Mouse (Mus musculus) stomach, postnatal 0 days (tissue): ENCODE data around the gene Mak. TPM values are rescaled to one million over a fixed set of nuclear protein-coding genes. Genes with fewer than 3 reads are reported as not detected.

ENCODE experiments used
- ATAC-seq: fragments of 200-750 bp; cut with Nextera tagmentation; 2 replicates; pipeline ENCODE4 v1.8.0; 2017; ENCODE audit not compliant: low FRiP score, low TSS enrichment
- DNase-seq: peaks from one replicate; pipeline ENCODE4 v3.0.0-alpha.2; 2016; ENCODE audit warnings: low spot score
- H3K27ac ChIP-seq: fragments of 300-500 bp; sonication (generic); replicated peaks from 2 replicates; pipeline ENCODE4 v1.5.1; 2014; ENCODE audit warnings: mild to moderate bottlenecking, control low read depth
- H3K27me3 ChIP-seq: fragments of 300-500 bp; sonication (generic); 2 replicates; pipeline ENCODE4 v1.6.1; 2014; ENCODE audit warnings: low read length; ENCODE audit not compliant: control insufficient read depth, insufficient read depth
- H3K36me3 ChIP-seq: fragments of 300-500 bp; sonication (generic); 2 replicates; pipeline ENCODE4 v1.6.1; 2014; ENCODE audit warnings: low read length, mixed read lengths; ENCODE audit not compliant: control insufficient read depth, insufficient read depth
- H3K4me1 ChIP-seq: fragments of 300-500 bp; sonication (generic); replicated peaks from 2 replicates; pipeline ENCODE4 v1.6.1; 2014; ENCODE audit warnings: antibody characterized with exemption; ENCODE audit not compliant: control insufficient read depth, insufficient read depth
- H3K4me2 ChIP-seq: fragments of 300-500 bp; sonication (generic); replicated peaks from 2 replicates; pipeline ENCODE4 v1.6.1; 2014; ENCODE audit warnings: low read depth, mild to moderate bottlenecking, control low read depth, moderate library complexity
- H3K4me3 ChIP-seq: fragments of 300-500 bp; sonication (generic); 2 replicates; pipeline ENCODE4 v1.5.1; 2014; ENCODE audit warnings: low read depth, low read length, control low read depth
- H3K9ac ChIP-seq: fragments of 300-500 bp; sonication (generic); 2 replicates; pipeline ENCODE4 v1.6.1; 2014; ENCODE audit warnings: mild to moderate bottlenecking, low read length, control low read depth, mixed read lengths
- H3K9me3 ChIP-seq: fragments of 300-500 bp; sonication (generic); 2 replicates; pipeline ENCODE4 v1.6.1; 2016; ENCODE audit warnings: low read length; ENCODE audit not compliant: control insufficient read depth
- CTCF ChIP-seq: IDR thresholded peaks from 2 replicates; pipeline ENCODE4 v1.5.1; 2016; ENCODE audit warnings: antibody characterized with exemption, low read depth, mild to moderate bottlenecking, moderate library complexity
- EP300 ChIP-seq: optimal IDR thresholded peaks from 2 replicates; pipeline ENCODE3; 2016; ENCODE audit warnings: antibody characterized with exemption
- WGBS: fragments of 180-500 bp; shearing (Covaris S2); extraction: QIAGEN DNeasy Blood & Tissue Kit; methylation state at CpG from one replicate; pipeline ENCODE4 v1.1.7; 2014; 5-methylcytosine and 5-hydroxymethylcytosine counted together
- polyA plus RNA-seq: library from polyadenylated mRNA; unstranded; fragments of >200 nt; fragmentation: Nextera tagmentation; extraction: Ambion mirVana; gene quantifications from 2 replicates; pipeline ENCODE4 v1.2.1, GENCODE M21; 2015

Gene Mak
- polyA plus RNA-seq, 1 experiment from 2014 or later = 0.24 TPM

GRCm38 (mm10) chr13:41078690-41079420 is 651 bp downstream of the Mak start:
- no peak; the same call in 1 of the 2 replicates for ATAC-seq
- no peak overlapping the region for H3K27ac ChIP-seq
- peak overlapping the region; percentile 69 for H3K4me2 ChIP-seq
- no peaks in the 10 kb centered on the region for H3K4me1 ChIP-seq
- peak overlapping the region; percentile 18; the same call in 1 of the 2 replicates for H3K9ac ChIP-seq
- no peaks in the 10 kb centered on the region for H3K27me3 ChIP-seq
- 16% methylated on average over 24 of the region's 24 CpGs for WGBS
- no peak for DNase-seq
- H3K4me3 ChIP-seq = peak overlapping the region; percentile 38
- TF ChIP-seq CTCF = no peak
- TF ChIP-seq EP300 = no peak
- no peaks in the 10 kb centered on the region for H3K36me3 ChIP-seq
- no peaks in the 10 kb centered on the region for H3K9me3 ChIP-seq

- no peak overlapping the region for H3K4me3 ChIP-seq
- TF ChIP-seq EP300 (no peak), CTCF (no peak)
- ATAC-seq (no peak), DNase-seq (no peak)
- H3K4me2 ChIP-seq = no peak overlapping the region
- H3K4me1 ChIP-seq = no peaks in the 10 kb centered on the region
- WGBS = 62% methylated on average over 9 of the region's 9 CpGs
- no peaks in the 10 kb centered on the region for H3K9me3 ChIP-seq
- no peak overlapping the region for H3K9ac ChIP-seq
- no peaks in the 10 kb centered on the region for H3K27me3 ChIP-seq
- no peak overlapping the region for H3K27ac ChIP-seq
- no peaks in the 10 kb centered on the region for H3K36me3 ChIP-seq
These were observed 1.6 kb downstream of the Mak start for GRCm38 (mm10) chr13:41077921-41078320.

GRCm38 (mm10) chr13:41073819-41074218 is 5.7 kb downstream of the Mak start:
- WGBS = 77% methylated on average over 5 of the region's 5 CpGs
- Histone ChIP-seq H3K9ac (no peak overlapping the region), H3K9me3 (no peaks in the 10 kb centered on the region), H3K4me3 (no peak overlapping the region), H3K4me1 (no peaks in the 10 kb centered on the region), H3K27me3 (no peaks in the 10 kb centered on the region), H3K27ac (no peak overlapping the region), H3K36me3 (no peaks in the 10 kb centered on the region), H3K4me2 (no peak overlapping the region)
- no peak for ATAC-seq
- TF ChIP-seq CTCF (no peak), EP300 (no peak)
- DNase-seq = no peak

GRCm38 (mm10) chr13:41071617-41072016 is 7.9 kb downstream of the Mak start:
- H3K9me3 ChIP-seq = no peaks in the 10 kb centered on the region
- H3K27ac ChIP-seq = no peak overlapping the region
- no peaks in the 10 kb centered on the region for H3K27me3 ChIP-seq
- no peaks in the 10 kb centered on the region for H3K4me1 ChIP-seq
- H3K4me3 ChIP-seq = no peak overlapping the region
- no peak overlapping the region for H3K4me2 ChIP-seq
- H3K9ac ChIP-seq = no peak overlapping the region
- DNase-seq (no peak), ATAC-seq (no peak)
- no peak for TF ChIP-seq EP300
- TF ChIP-seq CTCF = no peak
- WGBS = 91% methylated on average over 11 of the region's 11 CpGs
- H3K36me3 ChIP-seq = no peaks in the 10 kb centered on the region

GRCm38 (mm10) chr13:41067618-41068017 is 11.9 kb downstream of the Mak start:
- 95% methylated on average over 4 of the region's 4 CpGs for WGBS
- DNase-seq = no peak
- Histone ChIP-seq H3K27me3 (no peaks in the 10 kb centered on the region), H3K9ac (no peak overlapping the region), H3K4me1 (no peaks in the 10 kb centered on the region), H3K4me3 (no peak overlapping the region), H3K27ac (no peak overlapping the region), H3K9me3 (no peaks in the 10 kb centered on the region), H3K36me3 (no peaks in the 10 kb centered on the region), H3K4me2 (no peak overlapping the region)
- TF ChIP-seq EP300 = no peak
- TF ChIP-seq CTCF = no peak
- no peak for ATAC-seq

- DNase-seq (no peak), ATAC-seq (no peak)
- no peaks in the 10 kb centered on the region for H3K27me3 ChIP-seq
- TF ChIP-seq EP300 (no peak), CTCF (no peak)
- H3K9ac ChIP-seq = no peak overlapping the region
- no peaks in the 10 kb centered on the region for H3K9me3 ChIP-seq
- no peaks in the 10 kb centered on the region for H3K36me3 ChIP-seq
- no peak overlapping the region for H3K27ac ChIP-seq
- WGBS = 66% methylated on average over 5 of the region's 5 CpGs
- H3K4me1 ChIP-seq = no peaks in the 10 kb centered on the region
- H3K4me2 ChIP-seq = no peak overlapping the region
- H3K4me3 ChIP-seq = no peak overlapping the region
These were observed 27.5 kb downstream of the Mak start for GRCm38 (mm10) chr13:41051965-41052364.
